Mouse (Mus musculus): ENCODE results near the gene Plgrkt.
A peak's percentile ranks its signal among the peaks of the same experiment; 100 is the strongest.

The Plgrkt gene

GRCm38 (mm10) chr19:29379839-29380603, 12.8 kb upstream of the Plgrkt start:
- no peak for DNase-seq (ENCODE audit: low spot score)

GRCm38 (mm10) chr19:29376382-29376781, 9.2 kb upstream of the Plgrkt start:
- no peak for DNase-seq (ENCODE audit: low spot score)

- no peak for DNase-seq (ENCODE audit: low spot score)
These were observed 7.8 kb upstream of the Plgrkt start for GRCm38 (mm10) chr19:29374947-29375346.

DNA sequence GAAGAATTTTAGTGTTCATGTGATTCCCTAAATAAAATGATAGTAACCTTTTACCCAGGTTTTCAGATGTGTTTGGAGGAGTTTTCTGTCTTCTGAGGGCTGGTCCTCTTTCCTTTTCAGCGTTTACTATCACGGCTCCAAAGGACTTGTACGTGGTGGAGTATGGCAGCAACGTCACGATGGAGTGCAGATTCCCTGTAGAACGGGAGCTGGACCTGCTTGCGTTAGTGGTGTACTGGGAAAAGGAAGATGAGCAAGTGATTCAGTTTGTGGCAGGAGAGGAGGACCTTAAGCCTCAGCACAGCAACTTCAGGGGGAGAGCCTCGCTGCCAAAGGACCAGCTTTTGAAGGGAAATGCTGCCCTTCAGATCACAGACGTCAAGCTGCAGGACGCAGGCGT, 6.2 kb upstream of the Plgrkt start:
- DNase-seq (ENCODE audit: low spot score) = no peak

GRCm38 (mm10) chr19:29372621-29373020, 5.4 kb upstream of the Plgrkt start:
- DNase-seq (ENCODE audit: low spot score) = no peak

GRCm38 (mm10) chr19:29372138-29372537, 4.9 kb upstream of the Plgrkt start:
- no peak for DNase-seq (ENCODE audit: low spot score)

GRCm38 (mm10) chr19:29371284-29372081, 4.3 kb upstream of the Plgrkt start:
- DNase-seq (ENCODE audit: low spot score) = no peak

DNA sequence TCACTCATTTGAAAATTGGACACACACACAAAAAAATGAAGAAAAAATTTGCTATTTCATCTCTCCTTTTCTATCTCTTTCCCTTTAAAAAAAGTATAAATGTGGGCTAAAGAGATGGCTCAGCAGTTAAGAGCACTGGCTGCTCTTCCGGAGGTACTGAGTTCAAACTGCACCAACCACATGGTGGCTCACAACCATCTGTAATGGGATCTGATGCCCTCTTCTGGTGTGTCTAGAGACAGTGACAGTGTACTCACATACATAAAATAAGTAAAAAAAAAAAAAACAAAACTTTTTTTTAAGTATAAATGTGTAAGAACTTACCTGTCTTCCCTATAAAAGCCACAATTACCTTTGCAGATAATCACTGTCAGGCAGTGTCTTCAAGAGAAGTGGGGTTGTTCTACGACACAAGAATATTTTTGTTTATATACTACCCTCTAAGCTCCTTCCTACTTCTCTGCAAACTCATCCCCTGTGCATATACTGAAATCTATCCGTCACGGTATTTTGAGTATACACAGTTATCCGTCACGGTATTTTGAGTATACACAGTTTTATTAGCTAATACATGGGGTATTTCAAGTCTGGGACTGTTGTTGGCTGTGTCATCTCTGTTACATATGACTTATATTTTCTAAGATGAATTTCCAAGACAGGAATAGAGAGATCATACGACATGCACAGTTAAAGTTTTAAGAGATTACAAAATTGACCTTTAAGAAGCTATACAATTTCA, 3.5 kb upstream of the Plgrkt start:
- DNase-seq (ENCODE audit: low spot score) = no peak

DNA sequence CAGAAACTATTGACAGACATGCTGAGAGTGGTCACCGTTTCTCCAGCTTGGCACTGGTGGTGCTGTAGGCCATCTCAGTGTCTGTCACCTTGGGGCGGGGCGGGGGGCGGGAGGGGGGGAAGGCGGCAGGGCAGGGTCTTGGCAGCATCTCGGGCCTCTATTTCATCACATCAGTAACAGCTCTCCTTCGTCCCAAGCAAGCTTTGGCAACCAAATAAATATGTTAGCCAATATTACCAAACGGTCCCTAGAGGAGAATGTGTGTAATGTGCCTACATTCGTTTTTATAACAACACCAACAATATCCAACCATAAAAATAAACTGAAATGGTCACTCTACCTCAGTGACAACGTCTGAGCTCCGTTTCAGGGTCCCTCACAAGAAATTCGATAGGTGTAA, 2.9 kb upstream of the Plgrkt start:
- DNase-seq (ENCODE audit: low spot score) = no peak

DNA sequence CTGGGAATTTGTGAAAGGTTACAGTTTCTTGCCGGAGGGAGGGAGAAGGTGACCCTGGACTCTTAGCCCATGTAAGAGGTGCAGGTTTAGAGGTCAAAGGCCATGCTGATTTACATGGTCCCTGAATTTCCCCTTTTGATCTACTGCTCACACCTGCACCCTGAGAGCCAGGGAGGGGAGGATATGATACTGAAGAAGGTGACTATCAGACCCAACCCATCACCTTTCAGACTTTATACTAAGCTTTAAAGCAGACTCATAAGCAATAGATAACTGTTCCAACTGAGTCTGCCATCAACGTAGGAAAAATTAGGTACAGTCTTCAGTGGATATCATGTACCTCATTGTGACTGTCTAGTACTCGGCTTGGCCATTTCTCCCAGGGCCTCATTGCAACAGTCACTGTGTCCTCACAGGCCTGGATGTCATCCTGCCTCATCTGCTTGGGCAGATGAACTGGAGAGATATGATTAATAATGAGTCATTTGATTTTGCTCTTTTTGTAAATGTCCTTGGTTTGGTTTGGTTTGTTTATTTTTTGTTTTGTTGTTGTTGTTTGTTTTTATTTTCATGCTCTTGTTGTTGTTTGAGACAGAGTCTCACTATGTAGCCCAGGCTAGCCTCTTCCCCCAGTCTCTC, 1.6 kb upstream of the Plgrkt start:
- no peak for DNase-seq (ENCODE audit: low spot score)

DNA sequence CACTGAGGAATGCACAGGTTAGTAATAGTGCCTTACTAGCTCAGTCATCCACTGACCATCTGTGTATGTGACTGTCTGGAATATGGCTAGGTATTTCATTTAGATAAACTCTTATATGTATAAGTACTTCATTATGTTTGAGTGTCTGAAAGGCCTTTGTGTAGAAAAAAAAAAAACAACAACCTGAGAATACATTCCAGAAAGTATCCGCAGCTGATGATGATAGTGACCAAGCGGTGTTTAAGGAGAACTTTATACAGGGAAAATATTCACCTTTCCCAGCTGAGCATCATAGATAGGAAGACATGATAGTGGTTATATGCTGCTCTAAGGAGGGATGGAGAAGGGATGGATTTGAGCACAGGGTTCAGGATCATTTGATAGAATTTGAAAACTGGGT, 851 bp upstream of the Plgrkt start:
- DNase-seq (ENCODE audit: low spot score) = no peak

DNA sequence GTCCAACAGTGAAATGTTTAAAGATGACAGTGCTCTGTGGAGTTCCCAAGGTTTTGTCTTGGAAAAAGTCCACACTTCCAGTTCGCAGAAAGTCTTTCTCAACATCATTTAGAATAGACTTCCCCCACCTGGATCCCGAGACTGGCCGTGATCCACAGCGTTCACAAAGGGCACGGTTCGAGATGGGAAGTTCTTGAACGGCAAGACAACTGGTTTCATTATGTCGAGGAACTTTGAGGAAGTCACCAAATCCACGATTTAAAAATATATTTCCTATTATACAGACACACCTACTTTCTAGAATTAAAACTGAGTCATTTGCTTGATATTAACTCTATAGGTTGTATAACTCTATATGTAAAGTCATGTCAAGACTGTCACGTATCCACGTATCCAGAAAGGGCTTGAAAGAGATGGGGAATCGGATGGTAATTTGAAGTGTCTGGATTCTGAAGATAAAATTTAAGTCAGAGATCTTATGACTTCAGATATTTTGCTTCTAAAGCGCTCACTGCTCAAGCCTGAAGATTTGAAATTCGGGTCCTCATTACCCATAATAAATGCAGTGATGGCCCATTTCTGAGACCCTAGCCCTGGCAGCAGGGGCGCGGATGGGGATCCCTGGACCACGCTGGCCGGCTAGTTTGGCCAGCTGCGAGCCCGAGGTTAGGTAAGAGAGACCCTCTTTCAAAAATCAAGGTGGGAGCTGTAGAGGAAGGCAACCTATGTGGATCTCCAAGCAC, 793 bp downstream of the Plgrkt start:
- no peak for DNase-seq (ENCODE audit: low spot score)

- DNase-seq (ENCODE audit: low spot score) = no peak
These were observed 2.1 kb downstream of the Plgrkt start for GRCm38 (mm10) chr19:29365105-29365504.

DNA sequence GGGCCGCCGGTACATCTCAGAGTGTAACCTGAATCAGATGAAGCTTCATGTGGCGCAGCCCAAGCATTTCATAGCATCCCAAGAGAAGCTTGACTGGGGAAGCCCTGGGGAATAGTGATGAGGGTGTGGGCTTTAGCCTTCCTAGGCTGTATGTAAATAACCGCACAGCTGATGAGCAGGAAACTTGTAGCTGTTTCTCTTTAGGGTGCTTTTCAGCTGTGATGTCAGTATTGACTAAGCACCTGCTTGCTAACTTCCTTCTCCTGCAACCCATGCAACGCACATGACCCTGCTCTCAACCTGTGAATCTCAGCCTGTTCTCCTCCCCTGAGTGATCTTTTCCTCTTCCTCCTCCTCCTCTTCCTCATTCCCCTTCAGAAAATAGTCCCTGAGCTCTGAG, 3.1 kb downstream of the Plgrkt start:
- DNase-seq (ENCODE audit: low spot score) = no peak

- DNase-seq (ENCODE audit: low spot score) = no peak
These were observed 3.6 kb downstream of the Plgrkt start for GRCm38 (mm10) chr19:29363557-29363956.

GRCm38 (mm10) chr19:29362173-29362930, 4.8 kb downstream of the Plgrkt start:
- DNase-seq (ENCODE audit: low spot score) = no peak

DNA sequence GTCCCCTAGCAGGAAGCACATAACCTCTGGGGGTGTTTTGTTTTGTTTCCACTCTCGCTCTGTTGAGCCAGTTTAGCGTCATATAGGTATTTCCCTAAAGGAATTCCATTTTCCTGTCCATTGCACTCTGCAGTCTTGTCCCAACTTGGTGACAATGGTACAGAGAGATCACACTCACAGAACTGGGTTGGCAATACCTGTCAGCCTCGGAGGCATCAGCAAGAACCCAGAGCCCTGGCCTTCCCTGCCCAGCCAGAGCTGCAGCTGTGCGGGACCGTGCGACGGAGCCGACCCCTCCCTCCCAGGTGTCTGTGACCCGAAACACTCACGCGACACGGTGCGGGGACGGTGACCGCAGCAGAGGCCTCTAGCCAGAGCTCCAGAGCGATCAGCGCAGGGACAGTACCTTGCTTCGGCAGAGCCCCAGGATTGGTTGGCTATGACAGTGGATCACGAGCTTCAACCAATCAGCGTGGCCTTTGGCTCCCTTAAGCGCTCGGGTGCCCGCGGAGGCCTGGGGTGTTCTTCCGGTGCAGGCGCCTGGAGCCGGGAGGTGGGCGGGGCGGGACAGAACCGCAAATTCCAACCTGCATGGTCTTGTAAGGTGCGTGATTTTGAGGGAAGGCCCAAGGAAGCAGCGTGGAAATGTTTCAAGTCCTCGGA, 5.6 kb downstream of the Plgrkt start:
- DNase-seq (ENCODE audit: low spot score) = peak; percentile 48

- no peak for DNase-seq (ENCODE audit: low spot score)
These were observed 6.9 kb downstream of the Plgrkt start for GRCm38 (mm10) chr19:29360251-29360650.

DNA sequence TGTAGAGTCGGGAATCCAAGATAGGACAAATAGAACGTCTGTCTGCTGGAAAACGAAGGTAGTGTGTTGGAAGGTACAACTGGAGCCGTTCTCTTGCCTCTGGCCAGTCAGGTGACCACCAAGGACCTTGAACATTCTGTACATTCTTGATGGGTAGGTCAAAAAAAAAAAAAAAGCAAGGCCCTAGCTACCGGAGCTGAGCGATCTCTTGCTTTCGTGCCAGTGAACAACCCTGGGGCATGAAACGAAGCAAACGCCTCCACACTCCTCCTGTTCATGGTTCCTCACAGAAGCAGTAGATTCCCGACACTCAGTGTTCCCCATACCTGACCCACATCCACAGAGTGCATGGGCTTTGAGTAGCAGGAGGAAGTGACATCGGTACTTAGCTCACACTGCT, 10.9 kb downstream of the Plgrkt start:
- no peak for DNase-seq (ENCODE audit: low spot score)
